Mouse (Mus musculus): ENCODE measurements around the gene Dhx29.
"Not testable (repeated sequence)": the region's sequence is repeated elsewhere in the genome, so short reads cannot be mapped to it uniquely, and the experiment has no call there.

Dhx29 gene

GRCm38 (mm10) chr13:112987532-112987943, 60.3 kb downstream of the Dhx29 start, which contains the start of gene Ccno:
Gene Ccno (plus strand): TSS chr13:112987802.
- DNase-seq (ENCODE audit: low spot score) = peak; percentile 77

GRCm38 (mm10) chr13:112987991-112988390, 60.7 kb downstream of the Dhx29 start:
- DNase-seq (ENCODE audit: low spot score) = no peak

DNA sequence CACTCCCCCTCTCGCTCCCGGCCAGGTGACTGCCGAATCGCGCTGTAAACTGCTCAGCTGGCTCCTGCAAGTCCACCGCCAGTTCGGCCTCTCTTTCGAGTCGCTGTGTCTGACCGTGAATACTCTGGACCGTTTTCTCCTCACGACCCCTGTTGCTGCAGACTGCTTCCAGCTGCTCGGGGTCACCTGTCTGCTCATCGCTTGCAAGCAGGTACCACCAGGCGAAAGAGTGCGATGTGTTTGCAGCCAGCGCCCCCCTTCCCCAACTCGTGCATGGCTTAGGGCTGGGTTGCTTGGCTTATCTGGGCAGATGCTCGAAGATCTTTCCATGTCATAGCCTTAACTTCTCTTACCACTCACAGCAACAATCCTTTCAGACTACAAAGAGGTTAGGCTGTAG, 61.6 kb downstream of the Dhx29 start:
- DNase-seq (ENCODE audit: low spot score) = no peak

- DNase-seq (ENCODE audit: low spot score) = no peak
These were observed 62.3 kb downstream of the Dhx29 start for GRCm38 (mm10) chr13:112989541-112989940.

DNA sequence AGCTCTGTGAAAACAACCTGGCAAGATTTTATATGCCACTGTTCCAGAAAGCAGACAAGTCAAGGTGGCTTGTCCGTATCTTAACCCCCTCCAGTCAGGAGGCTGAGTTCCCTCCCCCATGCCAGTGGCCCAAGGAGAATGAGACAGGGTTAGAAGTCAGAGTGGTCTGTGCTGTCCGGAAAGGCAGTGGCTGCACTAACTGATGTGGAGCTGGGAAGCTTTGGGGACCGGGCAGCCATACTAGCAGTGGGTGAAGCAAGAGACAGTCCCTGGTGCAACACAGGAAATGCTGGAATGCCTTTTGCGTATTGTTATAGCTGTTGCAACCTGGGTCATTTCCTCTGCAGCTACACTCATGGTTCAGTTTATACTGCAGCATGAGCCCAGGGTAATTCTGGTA, 63.1 kb downstream of the Dhx29 start:
- no peak for DNase-seq (ENCODE audit: low spot score)

DNA sequence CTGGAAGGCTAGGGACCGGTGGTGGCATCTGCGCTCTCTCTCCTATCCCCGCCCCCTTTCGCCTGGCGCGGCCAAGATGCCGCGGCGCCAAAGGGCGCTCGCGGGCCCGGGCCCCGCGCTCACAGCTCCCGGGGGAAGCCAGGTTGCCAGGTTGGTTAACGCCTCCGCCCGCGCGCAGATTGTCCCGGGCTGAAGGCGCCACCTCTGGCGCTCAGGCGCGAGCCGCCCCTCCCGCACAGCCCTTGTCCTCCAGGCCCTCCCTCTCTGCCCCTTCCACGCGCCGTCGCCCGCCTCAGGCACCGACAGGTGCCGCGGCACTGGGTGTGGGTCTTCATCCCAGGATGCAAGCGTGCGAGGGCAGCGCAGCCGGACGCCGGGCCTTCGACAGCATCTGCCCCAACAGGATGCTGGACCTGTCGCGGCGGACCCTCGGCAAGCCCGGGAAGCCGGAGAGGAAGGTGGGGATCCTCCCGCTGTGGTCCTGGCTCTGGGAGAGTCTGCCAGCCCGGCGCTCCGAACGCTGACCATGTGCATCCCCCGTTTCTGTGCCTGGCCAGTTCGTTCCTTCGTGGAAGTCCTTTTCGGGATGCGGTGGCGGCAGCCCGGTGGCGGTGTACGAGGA, 66.4 kb downstream of the Dhx29 start, which contains the start of gene Mcidas:
Mcidas (plus strand) TSS at position 315 of the 622 bp plus-strand sequence.
- DNase-seq (ENCODE audit: low spot score) = no peak

GRCm38 (mm10) chr13:112994191-112994590, 66.9 kb downstream of the Dhx29 start:
- DNase-seq (ENCODE audit: low spot score) = no peak

- DNase-seq (ENCODE audit: low spot score) = no peak
These were observed 69.2 kb downstream of the Dhx29 start for GRCm38 (mm10) chr13:112996407-112996806.

GRCm38 (mm10) chr13:112997369-112997768, 70.1 kb downstream of the Dhx29 start:
- no peak for DNase-seq (ENCODE audit: low spot score)

DNA sequence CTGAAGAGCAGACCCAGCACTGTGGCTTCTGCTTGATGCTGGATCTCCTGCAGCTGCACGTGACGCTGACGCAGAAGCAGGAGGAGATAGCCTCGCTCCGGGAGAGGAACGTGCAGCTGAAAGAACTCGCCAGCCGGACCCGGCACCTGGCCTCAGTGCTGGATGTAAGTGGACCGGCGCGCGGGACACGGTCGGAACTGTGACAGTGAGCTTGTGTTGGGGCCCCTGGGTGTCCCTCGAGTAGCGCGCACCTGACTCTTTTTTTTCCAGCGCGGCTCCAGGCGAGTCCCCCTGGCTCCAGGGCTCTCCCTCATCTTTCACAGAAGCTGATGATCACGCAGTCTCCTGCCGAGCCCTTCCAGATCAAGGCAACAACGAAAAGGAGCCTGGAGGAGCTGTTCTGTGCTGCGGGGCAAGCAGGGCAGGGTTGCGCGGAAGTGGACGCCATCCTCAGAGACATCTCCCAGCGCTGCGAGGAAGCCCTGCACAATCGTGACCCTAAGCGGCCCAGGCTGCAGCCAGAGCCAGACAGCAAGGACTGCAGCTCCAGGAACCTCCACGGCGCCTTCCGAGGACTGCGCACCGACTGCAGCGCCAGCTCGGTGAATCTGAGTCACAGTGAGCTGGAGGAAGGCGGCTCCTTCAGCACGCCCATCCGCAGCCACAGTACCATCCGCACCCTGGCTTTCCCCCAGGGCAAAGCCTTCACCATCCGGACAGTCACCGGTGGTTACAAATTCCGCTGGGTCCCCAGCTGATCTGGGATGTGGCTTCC, 71.4 kb downstream of the Dhx29 start:
- DNase-seq (ENCODE audit: low spot score) = no peak

DNA sequence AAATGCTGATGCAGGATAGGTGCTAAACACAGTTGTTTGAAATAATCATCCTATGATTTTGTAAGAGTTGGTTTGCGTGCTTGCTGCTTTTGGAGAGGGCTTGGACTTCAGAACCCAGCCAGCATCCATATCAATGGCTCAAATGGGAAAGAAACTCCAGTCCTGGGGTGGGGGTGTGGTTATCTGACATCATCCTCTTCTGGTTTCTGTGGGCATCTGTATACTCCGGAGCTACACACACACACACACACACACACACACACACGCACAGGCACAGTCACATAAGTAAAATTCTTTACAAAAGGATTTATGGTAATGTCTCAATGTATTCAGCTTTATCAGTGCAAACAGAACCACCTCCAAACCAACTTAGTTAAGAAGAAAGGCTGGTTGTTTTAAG, 72.8 kb downstream of the Dhx29 start:
- DNase-seq (ENCODE audit: low spot score) = no peak

DNA sequence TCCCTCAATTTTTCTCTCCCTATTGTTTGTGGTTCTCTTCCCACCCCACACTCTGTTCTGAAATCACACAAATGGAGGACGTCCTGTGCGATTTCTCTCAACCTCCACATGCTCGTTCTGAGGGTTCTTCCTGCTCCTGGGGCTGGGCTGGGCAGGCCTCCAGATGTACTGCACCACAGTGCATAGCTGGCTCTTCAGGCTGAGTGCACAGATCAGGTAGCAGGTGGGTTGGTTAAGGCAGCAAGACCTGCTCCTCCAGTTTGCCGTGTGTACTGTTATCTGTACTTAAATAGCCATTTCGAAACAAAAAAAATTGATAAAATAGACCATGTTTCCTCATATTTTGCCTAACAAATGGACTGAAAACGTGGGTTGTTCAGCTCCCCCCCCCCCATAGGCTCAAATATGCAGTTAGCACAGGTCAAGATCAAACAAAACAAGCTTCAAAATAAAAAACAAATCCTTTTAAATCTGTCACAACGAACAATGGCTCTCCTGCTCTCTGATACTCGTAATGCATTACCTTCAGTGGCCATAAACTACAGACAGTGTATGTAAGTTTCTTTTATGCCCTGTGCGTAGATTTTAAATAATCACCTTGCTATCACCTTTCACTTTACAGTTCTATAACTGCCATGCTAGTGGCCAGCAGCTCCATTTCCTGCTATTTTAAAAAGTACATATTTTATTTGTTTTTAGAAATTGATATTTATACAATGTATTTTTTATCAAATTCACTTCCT, 73.5 kb downstream of the Dhx29 start:
- no peak for DNase-seq (ENCODE audit: low spot score)

DNA sequence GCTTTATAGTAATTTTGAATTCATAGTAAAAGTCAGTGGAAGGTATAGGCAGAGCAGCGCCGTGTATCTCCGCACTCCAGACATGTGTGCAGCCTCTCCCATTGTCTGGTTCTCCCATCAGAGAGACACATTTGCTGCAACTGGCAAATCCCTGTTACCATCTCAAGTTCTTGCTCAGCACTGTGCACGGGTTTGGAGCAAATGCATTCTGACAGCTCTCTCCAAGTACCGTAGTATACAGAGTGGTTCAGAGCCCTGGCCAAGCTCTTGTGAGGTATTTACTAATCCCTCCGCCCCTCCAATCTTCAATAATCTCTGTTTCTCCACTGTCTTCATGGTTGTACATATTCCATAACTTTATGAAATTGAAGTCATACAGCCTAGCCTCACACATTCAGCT, 85.4 kb downstream of the Dhx29 start:
- no peak for DNase-seq (ENCODE audit: low spot score)

GRCm38 (mm10) chr13:113013174-113013953, 86.1 kb downstream of the Dhx29 start:
- DNase-seq (ENCODE audit: low spot score) = not testable (repeated sequence)
